Mouse (Mus musculus) heart, embryonic 10.5 days (tissue): ENCODE results near the gene Uts2b. TPM values are rescaled to one million over a fixed set of nuclear protein-coding genes. Genes with fewer than 3 reads are reported as not detected.
"Not testable (repeated sequence)": the region's sequence is repeated elsewhere in the genome, so short reads cannot be mapped to it uniquely, and the experiment has no call there.

Experiments
- DNase-seq: peaks from one replicate; pipeline ENCODE4 v3.0.0-alpha.2; 2017; ENCODE audit warnings: low spot score
- H3K27ac ChIP-seq: fragments of 300-500 bp; sonication (generic); 2 replicates; pipeline ENCODE4 v1.5.1; 2016; ENCODE audit warnings: mild to moderate bottlenecking
- H3K27me3 ChIP-seq: fragments of 300-500 bp; sonication (generic); 2 replicates; pipeline ENCODE4 v1.6.1; 2016; ENCODE audit warnings: mild to moderate bottlenecking; ENCODE audit not compliant: poor library complexity, insufficient read depth, severe bottlenecking
- H3K36me3 ChIP-seq: fragments of 300-500 bp; sonication (generic); 2 replicates; pipeline ENCODE4 v1.6.1; 2016; ENCODE audit warnings: mild to moderate bottlenecking, moderate library complexity
- H3K4me1 ChIP-seq: fragments of 300-500 bp; sonication (generic); 2 replicates; pipeline ENCODE4 v1.6.1; 2016; ENCODE audit warnings: mild to moderate bottlenecking
- H3K4me3 ChIP-seq: fragments of 300-500 bp; sonication (generic); 2 replicates; pipeline ENCODE4 v1.5.1; 2016; ENCODE audit warnings: mild to moderate bottlenecking, moderate library complexity
- H3K9me3 ChIP-seq: fragments of 300-500 bp; sonication (generic); 2 replicates; pipeline ENCODE4 v1.6.1; 2016; ENCODE audit warnings: mild to moderate bottlenecking, moderate library complexity
- WGBS: fragments of 180-500 bp; shearing (Covaris S2); methylation state at CpG from one replicate; pipeline ENCODE4 v1.1.7; 2016; 5-methylcytosine and 5-hydroxymethylcytosine counted together
- polyA plus RNA-seq: library from polyadenylated mRNA; unstranded; fragments of >200 nt; fragmentation: Nextera tagmentation; extraction: Ambion mirVana; gene quantifications from 2 replicates; pipeline ENCODE4 v1.2.1, GENCODE M21; 2016

Uts2b gene
- polyA plus RNA-seq, 1 experiment from 2014 or later: 2.9 TPM

- DNase-seq: no peak
- H3K4me3 ChIP-seq: no peak overlapping the region
- no peaks in the 10 kb centered on the region for H3K4me1 ChIP-seq
- no peak overlapping the region for H3K27ac ChIP-seq
- WGBS: 82% methylated on average over 7 of the region's 7 CpGs
- no peaks in the 10 kb centered on the region for H3K27me3 ChIP-seq
- H3K9me3 ChIP-seq: no peaks in the 10 kb centered on the region
- no peaks in the 10 kb centered on the region for H3K36me3 ChIP-seq
Observed at GRCm38 (mm10) chr16:27349878-27350532, 20.0 kb downstream of the Uts2b start.

DNA sequence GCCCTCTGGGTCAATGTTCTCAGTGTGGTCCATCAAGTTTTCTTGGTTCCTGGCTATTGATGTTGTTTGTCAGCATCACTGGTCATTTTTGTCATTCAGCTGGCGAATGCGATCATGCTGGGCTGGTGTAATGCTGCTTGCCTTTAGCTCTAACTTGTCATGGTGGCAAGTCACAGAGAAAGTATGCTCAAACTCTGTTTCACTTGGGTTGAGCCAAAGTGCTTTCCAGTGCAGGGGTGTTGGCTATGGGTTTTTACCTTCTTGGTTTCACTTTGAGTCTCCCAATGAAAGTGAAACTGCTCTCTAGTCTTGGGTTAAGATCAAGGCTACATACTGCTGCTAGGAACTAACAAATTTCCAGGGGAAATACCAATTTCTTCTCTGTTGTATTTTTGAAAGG is 20.8 kb downstream of the Uts2b start:
- no peaks in the 10 kb centered on the region for H3K27me3 ChIP-seq
- H3K36me3 ChIP-seq: no peaks in the 10 kb centered on the region
- WGBS: 78% methylated on average over 2 of the region's 2 CpGs
- H3K4me3 ChIP-seq: no peak overlapping the region
- H3K4me1 ChIP-seq: no peaks in the 10 kb centered on the region
- no peak for DNase-seq
- no peaks in the 10 kb centered on the region for H3K9me3 ChIP-seq
- H3K27ac ChIP-seq: no peak overlapping the region

- no peak for DNase-seq
- Histone ChIP-seq H3K4me1 (no peaks in the 10 kb centered on the region), H3K27me3 (no peaks in the 10 kb centered on the region), H3K4me3 (no peak overlapping the region), H3K27ac (no peak overlapping the region), H3K36me3 (no peaks in the 10 kb centered on the region), H3K9me3 (no peaks in the 10 kb centered on the region)
- WGBS: 68% methylated on average over 1 of the region's 1 CpGs
Observed at GRCm38 (mm10) chr16:27348359-27348758, 21.7 kb downstream of the Uts2b start.

DNA sequence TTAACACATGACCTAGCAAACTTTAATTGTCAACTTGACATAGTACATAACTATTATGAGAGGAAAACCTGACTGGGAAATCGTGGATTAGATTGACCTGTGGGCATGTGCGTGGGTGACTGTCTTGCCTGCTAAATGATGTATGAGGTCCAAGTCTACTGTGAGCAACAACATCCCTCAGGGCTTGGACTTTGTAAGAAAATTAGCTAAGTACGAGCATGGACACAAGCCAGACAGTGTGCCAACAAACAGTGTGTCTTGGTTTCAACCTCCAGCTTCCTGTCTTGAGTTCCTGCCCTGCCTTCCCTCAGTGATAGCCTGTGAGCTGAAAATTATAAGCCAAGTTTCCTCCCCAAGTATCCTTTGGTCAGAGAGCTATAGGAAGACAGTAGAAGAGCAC is 22.5 kb downstream of the Uts2b start:
- DNase-seq: no peak
- no peaks in the 10 kb centered on the region for H3K9me3 ChIP-seq
- no peak overlapping the region for H3K4me3 ChIP-seq
- 69% methylated on average over 3 of the region's 3 CpGs for WGBS
- H3K27ac ChIP-seq: no peak overlapping the region
- no peaks in the 10 kb centered on the region for H3K36me3 ChIP-seq
- H3K4me1 ChIP-seq: no peaks in the 10 kb centered on the region
- H3K27me3 ChIP-seq: no peaks in the 10 kb centered on the region

- H3K36me3 ChIP-seq: no peaks in the 10 kb centered on the region
- no peaks in the 10 kb centered on the region for H3K27me3 ChIP-seq
- DNase-seq: no peak
- no peaks in the 10 kb centered on the region for H3K9me3 ChIP-seq
- H3K4me1 ChIP-seq: no peaks in the 10 kb centered on the region
- no peak overlapping the region for H3K4me3 ChIP-seq
- WGBS: 91% methylated on average over 2 of the region's 2 CpGs
- no peak overlapping the region for H3K27ac ChIP-seq
Observed at GRCm38 (mm10) chr16:27326463-27326862, 43.6 kb downstream of the Uts2b start.

GRCm38 (mm10) chr16:27322047-27322446 is 48.0 kb downstream of the Uts2b start:
- Histone ChIP-seq H3K36me3 (no peaks in the 10 kb centered on the region), H3K27me3 (no peaks in the 10 kb centered on the region), H3K4me1 (no peaks in the 10 kb centered on the region), H3K9me3 (no peaks in the 10 kb centered on the region), H3K27ac (no peak overlapping the region), H3K4me3 (no peak overlapping the region)
- DNase-seq: no peak

GRCm38 (mm10) chr16:27319099-27319498 is 50.9 kb downstream of the Uts2b start:
- no peaks in the 10 kb centered on the region for H3K27me3 ChIP-seq
- WGBS: 75% methylated on average over 1 of the region's 1 CpGs

GRCm38 (mm10) chr16:27307189-27307588 is 62.9 kb downstream of the Uts2b start, which contains the start of gene Ostn:
Ostn (plus strand) TSS chr16:27307489.
- H3K27ac ChIP-seq, H3K36me3 ChIP-seq, DNase-seq, H3K4me3 ChIP-seq, H3K9me3 ChIP-seq, H3K4me1 ChIP-seq, H3K27me3 ChIP-seq: not testable (repeated sequence)
- WGBS: 67% methylated on average over 4 of the region's 4 CpGs

More at GRCm38 (mm10) chr16:27319099-27319498, 50.9 kb downstream of the Uts2b start:
- no peak overlapping the region for H3K27ac ChIP-seq
- no peaks in the 10 kb centered on the region for H3K9me3 ChIP-seq
- DNase-seq: no peak
- H3K4me1 ChIP-seq: no peaks in the 10 kb centered on the region
- H3K36me3 ChIP-seq: no peaks in the 10 kb centered on the region
- no peak overlapping the region for H3K4me3 ChIP-seq

Other genes with a start within 250 kb of the Uts2b start
- gene Ostn, start 62.8 kb downstream of the Uts2b start, polyA plus RNA-seq: 0.10 TPM in 1 of 2 replicates, not detected in the other
- 43.4 and 45.8 TPM in 2 replicates for gene Ccdc50, start 18.6 kb upstream of the Uts2b start, polyA plus RNA-seq